Mouse (Mus musculus) heart, adult 11 months (tissue): ENCODE measurements around the gene Pan2.

Experiments
- DNase-seq: peaks from one replicate; pipeline ENCODE4 v3.0.0; 2022

Gene Pan2

DNA sequence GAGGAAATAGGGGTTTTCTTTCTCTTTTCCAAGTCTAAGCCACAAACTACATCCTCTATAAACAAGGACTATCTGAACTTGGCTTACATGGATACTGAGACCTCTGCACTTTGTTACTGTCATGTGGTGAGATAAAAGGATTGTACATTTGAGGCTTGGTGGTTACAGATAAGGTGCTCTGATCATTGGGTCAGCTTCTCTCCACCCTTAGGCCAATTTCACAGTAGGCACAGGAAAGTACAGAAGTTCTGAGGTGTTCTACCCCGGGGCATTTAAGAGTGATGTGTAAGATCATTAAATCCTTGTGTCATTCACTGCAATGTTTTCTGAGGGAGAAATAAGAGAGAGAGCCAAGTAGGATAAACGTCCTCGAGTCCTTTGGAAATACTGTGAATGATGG lies 33.5 kb downstream of the Pan2 start:
- DNase-seq = no peak

DNA sequence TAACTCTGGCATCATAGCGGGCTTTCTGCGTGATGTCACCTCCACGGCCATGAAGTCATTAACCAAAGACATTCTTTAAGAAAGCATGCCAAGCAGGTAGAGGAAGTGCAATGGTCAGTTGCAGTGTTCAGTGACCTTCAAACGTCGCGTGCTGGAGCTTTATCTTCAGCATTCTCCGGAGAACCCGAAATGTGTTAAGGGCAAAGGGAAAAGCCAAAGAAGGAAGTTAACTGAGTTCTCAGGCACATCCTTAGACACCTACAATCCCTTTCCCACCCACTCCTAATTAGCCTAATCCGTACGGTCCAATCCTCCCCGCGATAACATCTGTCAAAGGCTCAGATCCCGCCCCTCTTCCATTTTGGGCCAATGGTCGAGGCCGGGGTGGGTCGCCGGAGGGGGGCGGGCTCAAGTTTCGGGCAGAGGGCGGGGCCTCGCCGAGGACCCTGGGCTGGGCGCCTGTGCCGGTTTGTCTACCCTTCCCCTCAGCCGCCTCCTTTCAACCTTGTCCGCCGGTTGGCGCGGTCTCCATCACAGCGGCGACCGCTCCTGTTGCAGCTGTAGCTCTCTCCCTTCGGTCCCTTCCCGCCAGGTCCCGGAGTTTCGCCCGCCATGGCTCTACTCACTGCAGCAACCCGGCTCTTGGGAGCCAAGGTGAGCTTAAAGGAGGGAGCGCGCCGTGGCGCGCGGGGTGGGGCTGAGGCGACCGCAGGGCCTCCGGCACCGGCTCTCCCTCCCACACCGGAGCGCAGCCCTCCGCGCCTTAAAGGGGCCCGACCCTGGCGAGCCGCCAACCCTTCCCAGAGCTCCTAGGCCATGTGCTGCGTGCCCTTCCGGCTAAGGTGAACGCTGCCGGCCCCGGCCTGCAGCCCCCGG lies 34.4 kb downstream of the Pan2 start, which contains the start of gene Cs:
Gene Cs (plus strand): TSS at position 429 of the 876 bp plus-strand sequence.
- peak; percentile 99 for DNase-seq

DNA sequence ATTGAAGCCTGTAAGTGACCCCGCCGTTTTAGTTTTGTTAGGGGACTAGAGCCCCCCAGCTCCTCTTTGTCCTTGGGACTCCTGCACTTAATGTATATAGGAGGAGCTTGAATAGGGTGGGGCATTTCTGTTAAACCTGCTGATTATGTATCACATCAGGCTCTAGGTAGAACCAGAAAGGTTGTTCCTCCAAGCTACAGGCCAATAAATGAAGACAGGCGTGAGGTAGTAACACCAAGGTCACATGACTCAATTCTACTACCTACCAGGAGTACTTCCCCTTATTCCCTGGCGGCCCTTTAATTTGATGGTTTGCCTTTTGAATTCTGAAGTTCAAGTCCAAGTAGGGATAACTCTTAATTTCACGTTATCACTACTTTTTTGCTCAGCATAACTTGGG lies 35.3 kb downstream of the Pan2 start:
- DNase-seq = no peak

DNA sequence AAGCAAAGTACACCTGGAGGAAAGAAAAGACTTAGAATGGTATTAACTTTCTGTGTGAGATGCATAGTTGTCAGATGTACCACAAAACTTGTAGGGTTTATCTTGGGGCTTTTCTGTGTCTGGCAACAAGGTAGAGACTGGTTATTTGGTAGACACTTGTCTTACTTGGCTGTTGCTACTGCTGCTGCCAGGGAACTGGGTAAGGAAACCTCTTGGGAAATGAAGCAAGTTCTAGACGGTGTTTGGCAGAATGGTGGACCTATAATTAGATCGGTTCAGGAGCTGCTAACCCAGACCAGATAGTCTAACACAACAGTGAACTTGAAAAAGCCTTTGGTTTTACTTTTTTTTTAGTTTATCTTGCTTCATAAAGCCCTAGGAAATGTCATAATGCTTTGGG lies 35.8 kb downstream of the Pan2 start:
- DNase-seq = no peak

DNA sequence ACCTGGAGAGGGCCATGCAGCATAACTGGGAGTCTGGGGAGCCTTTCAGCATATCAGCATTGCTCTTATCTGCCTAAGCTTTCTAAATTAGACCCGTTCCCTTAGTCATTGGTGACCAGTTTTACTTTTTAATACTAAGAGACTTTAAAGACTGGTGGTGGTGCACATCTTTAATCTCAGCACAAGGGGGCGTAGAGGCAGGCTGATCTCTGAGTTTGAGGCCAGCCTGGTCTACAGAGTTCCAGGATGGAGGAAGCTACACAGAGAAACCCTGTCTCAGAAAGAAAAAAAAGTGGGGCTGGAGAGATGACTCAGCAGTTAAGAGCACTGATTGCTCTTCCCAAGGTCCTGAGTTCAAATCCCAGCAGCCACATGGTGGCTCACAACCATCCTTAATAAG lies 37.1 kb downstream of the Pan2 start:
- no peak for DNase-seq

DNA sequence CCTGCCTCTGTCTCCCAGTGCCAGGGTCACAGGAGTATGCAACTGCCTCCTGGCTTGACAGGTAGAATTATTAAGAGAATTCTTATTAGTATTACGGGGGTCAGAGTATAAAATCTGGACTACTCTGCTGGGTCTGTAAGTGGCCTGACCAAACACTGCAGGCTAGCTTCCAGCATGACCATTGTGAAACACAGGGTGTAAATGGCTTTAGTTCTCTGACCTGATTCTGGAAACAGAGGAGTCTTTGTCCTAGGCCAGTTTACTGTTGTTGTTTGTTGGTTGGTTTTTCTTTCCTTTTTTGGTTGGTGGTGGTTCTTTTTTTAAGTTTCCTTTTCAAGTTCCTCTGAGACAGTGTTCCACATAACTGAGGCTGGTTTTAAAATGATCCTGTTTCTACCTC lies 40.3 kb downstream of the Pan2 start:
- DNase-seq = no peak

DNA sequence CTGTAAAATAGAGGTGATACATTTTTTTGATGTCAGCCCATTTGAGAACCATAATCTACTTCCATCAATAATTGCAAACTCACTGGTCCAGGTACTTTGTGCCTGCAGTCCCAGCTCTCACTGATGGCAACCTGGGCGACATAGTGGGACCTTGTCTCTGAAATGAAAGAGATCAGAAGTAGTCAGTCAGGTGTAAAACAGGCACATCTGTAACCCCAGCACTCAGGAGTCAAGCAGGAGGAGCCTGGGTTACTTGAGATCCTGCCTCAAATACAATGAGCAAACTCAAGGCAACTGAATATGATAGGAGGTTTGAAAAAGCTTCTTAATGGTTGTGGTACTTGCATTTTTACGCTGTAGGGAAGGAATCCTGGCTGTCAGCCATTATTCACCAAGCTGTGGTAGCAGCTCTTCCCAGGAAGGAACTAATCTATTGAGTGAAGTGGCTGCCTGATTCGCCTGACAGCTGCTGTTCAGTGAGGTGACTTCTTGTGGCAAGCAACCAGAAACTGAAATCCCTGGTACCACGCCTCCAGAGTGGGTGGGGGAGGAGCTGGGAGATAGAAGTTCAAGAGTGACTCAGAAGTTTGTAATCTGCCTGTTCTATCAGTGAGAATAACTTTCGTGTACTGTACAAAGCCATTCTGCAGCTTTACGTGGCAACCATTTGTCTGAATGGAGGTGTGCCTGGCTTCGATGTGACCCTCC lies 41.6 kb downstream of the Pan2 start:
- peak; percentile 97 for DNase-seq

DNA sequence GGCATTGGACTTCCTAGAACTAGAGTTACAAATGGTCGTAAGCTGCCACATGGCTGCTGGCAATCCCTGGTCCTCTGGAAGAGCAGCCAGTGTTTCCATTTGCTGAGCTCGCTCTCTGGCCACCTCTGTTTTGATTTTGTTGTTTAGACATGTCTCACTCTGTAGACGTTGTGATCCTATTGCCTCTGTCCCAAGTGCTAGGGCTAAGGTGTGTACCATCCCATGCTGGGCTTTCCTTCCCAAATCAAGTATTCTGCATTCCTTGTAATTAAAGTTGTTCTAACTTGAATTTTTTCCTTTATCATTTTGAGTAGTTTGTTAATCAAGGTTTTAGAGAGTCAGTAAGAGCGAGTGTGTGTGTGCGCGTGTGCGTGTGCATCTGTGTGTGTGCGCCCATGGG lies 44.4 kb downstream of the Pan2 start:
- no peak for DNase-seq

DNA sequence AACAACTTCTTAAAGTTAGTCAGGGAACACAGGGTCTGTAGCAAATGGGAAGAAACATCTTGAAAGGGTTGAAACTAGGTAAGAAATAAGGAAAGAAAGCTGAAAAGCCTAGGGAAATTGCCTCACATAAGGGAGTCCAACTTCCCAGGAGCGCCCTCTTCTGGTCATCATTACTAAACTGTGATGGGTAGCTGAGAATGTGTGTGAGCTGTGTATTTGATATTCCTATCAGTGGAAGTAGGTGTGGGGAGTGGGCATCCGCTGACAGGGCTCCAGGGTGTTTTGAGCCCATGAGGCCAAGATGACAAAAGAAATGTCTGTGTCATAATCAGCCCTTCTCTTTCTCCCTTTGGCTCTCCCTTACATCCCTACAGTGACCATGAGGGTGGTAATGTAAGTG lies 55.7 kb downstream of the Pan2 start:
- DNase-seq = no peak

DNA sequence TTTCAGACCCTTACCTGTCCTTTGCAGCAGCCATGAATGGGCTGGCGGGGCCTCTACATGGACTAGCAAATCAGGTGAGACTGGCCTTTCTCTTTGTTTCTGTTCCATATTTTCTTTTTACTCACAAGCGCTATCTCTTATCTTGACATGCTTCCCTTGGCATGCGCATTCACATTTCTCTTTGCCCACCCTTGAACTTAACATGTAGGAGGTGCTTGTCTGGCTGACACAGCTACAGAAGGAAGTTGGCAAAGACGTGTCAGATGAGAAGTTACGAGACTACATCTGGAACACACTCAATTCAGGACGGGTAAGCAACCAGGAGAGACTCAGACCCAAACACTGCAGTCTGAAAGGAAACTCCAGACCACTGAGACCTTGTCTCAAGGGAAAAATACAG lies 56.1 kb downstream of the Pan2 start:
- no peak for DNase-seq

DNA sequence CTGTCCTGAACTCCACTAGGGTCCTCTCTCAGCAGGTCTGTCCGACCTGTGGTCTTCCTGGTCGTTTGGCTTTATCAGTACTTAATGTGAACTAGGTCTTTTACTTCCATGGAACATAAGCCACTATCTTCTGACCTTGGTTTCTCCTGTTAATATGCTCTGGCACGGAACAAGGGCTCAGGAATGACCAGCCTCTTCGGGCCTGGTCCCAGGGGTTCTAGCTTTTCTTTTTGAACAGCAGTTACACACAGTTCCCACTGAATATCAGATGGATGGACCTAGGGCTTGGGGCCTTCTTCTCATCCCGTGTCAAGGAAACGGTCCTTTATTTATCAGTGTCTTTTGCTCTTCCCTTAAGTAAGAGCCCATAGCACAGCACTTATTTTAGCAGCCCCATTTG lies 58.7 kb downstream of the Pan2 start:
- DNase-seq = no peak

DNA sequence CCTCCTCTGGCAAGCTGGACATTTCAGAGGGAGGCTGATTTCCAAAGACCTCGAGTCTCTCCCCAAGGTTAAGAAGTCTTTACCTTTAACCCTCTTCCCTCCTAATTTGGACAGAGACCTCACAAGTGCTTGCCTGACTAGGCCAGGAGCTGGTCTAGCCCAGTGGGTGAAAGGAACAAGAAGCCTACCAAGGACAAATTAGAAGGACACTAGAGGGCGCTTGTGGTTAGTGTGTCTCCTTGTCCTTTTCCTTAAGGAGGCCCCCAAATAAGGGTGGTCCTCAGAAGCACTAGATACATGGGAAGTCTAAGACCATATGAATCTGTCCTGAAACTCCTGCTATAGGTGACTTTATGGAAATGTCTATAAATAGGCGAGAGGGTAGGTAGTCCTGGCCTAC lies 59.4 kb downstream of the Pan2 start:
- DNase-seq = peak; percentile 87

DNA sequence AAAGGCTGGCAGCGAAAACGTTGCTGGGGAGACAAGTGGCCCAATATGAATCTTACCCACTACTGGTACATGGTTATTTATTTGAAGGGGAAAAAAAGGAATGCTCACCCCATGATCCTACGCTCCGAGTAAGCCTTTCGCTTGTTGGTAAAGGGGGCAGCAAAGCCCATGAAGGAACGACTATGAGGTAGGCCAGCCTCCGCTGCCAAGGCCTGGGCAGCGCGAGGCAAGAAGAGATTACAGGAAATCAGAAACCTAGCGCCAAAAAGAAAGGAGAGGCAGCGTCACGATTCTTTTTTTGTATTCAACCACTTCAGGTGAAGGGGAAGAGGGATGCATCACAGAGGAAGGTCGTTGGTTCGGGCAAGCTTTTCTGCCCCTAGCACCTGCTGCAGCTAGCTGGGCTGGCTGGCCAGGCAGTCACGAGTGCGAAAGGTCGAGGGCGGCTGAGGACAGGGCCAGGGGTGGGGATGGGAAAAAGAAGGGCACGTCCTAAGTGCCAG lies 64.8 kb downstream of the Pan2 start:
- no peak for DNase-seq

DNA sequence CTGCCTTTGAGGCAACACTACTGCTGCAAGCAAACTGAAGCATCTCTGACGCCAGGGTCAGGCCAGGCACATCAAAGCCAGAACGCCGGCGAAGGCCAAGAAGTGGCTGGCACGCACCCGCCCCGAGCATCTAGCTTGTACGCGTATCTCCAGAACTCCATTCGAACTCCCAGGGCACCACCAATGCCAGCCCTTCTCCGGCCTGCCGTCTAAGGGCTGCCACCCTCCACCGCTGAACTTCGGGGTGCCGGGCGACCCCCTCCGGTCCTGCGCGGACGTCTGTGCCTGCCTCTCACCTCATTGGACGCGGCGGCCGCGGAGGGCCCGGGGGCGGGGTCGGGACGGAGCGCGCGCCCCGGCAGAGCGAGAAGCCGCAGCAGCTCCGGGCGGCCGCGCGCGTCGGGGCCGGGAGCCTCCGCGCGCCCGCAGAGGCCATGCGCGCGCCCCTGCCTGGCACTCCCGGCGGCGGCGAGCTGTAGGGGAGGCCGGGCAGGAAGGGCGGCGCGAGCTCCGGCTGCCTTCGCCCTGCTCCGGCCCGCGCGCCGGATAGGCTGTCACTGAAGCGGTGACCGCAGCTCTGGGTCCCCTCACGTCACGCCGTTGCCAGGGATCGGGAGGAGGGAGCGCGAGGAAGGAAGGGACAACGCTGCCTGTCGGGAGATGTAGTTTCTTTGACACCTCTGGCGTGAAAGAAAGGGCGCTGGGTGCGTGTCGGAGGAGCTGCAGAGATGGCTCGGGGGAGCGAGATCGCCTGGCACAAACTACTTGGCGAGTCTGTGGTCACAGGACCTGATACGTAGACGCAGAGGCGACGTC lies 65.5 kb downstream of the Pan2 start, which contains the start of gene Coq10a:
Gene Coq10a (minus strand): TSS at position 596 of the 816 bp plus-strand sequence.
- peak; percentile 100 for DNase-seq

DNA sequence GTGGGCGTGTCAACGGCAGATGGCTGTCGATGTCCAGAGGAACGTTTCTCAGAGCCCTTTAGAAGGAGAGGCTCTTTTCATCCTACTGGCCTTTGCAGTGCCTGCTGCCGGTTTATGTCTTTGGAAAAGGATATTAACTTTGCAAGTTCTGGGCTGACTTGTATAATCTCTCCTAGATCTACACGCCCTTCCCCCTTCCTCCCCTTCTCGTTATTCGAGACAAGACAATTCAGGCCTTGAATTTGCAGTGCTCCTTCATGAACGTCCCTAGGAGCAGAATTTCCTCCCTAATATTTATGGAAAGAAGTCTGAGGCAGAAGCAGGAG lies 66.0 kb downstream of the Pan2 start:
- DNase-seq = no peak

DNA sequence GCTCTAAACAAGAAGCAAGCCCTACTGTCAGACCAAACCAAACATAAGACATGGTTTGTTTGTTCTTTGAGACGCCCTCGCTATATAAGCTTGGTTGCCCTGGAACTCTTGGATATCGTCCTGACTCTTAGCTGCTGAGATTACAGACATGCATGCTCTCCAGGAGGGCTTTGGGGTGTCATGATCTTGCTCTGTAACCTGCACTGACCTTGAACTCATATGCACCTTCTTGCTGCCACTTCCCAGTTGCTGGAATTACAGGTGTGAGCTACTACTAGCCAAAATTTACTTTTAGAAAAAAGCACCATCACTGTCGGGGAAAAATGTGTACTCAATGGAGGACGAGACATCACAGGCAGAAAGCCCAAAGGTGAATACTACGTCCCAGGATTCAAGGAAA lies 66.5 kb downstream of the Pan2 start:
- DNase-seq = peak; percentile 91

DNA sequence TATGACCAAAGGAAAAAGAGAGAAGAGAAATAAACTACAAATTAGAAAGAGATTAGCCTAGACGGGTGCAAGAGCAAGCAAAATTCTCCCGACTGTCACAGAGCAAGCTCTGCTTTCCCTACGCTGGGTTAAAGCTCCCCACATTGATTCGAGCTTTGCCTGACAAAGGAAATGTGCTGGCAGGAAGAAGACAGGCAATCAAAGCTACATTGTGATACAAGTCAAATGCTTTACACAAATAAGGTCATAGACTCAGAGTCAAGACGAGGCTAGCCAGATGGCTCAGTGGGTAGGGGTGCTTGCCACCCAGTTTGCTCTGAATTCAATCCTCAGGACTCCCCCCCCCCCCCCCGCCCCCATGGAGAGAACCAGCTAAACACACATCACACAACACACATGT lies 66.9 kb downstream of the Pan2 start:
- DNase-seq = peak; percentile 84

DNA sequence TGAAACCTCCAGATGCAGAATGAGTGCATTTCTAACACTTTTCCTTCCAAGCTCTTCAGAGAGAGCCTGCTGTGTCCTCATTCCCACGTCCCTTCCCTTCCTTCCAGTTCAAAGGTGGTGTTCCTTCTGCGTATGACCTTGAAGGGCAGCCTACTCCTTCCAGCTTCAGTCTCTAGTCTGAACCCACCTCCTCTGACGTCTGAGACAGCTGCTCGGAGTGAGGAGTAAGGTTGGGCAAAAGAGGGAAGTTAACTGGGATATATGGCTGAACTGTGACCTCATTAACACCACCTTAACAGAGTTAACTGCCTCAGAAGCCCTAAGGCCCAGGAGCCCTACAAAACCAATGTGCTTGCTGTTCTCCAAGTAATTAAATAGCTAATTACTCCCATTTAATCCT lies 67.5 kb downstream of the Pan2 start:
- DNase-seq = peak; percentile 87
